30 mouse cellular contexts compared by ENCODE assay signal in genomic region chr16:24258991-24259390, GRCm38 (mm10).
"Had no signal": no experiment of that assay in that cellular context is flagged by ENCODE, and none has a peak within 500 bp of the region (broad histone marks: within the 10 kb centered on the region; RNA-seq: fewer than 3 reads in every experiment).

No protein-coding gene starts in this region.

- H3K27ac ChIP-seq: heart, embryonic 10.5 days; heart, embryonic 13.5 days; heart, embryonic 15.5 days; hindbrain, embryonic 10.5 days; hindbrain, embryonic 12.5 days; hindbrain, embryonic 13.5 days; hindbrain, embryonic 14.5 days; hindbrain, embryonic 15.5 days; hindbrain, postnatal 0 days; intestine, embryonic 15.5 days; kidney, embryonic 15.5 days; kidney, postnatal 0 days; layer of hippocampus, adult 2 months had no signal

- H3K27me3 ChIP-seq: heart, embryonic 12.5 days; heart, embryonic 13.5 days; heart, embryonic 15.5 days; hindbrain, embryonic 12.5 days; hindbrain, embryonic 13.5 days; hindbrain, embryonic 15.5 days; intestine, embryonic 15.5 days; kidney, embryonic 15.5 days had no signal

- H3K4me3 ChIP-seq: heart, embryonic 10.5 days; heart, embryonic 12.5 days; heart, embryonic 13.5 days; heart, embryonic 15.5 days; hindbrain, embryonic 10.5 days; hindbrain, embryonic 12.5 days; hindbrain, embryonic 13.5 days; hindbrain, embryonic 15.5 days; intestine, embryonic 15.5 days; kidney, embryonic 15.5 days; layer of hippocampus, adult 2 months had no signal

- H3K36me3 ChIP-seq: heart, embryonic 10.5 days; heart, embryonic 12.5 days; heart, embryonic 13.5 days; heart, embryonic 15.5 days; hindbrain, embryonic 10.5 days; hindbrain, embryonic 12.5 days; hindbrain, embryonic 13.5 days; hindbrain, embryonic 15.5 days; intestine, embryonic 15.5 days; kidney, embryonic 15.5 days had no signal

- H3K4me1 ChIP-seq: heart, embryonic 10.5 days; heart, embryonic 12.5 days; heart, embryonic 13.5 days; heart, embryonic 15.5 days; hindbrain, embryonic 10.5 days; hindbrain, embryonic 12.5 days; hindbrain, embryonic 13.5 days; hindbrain, embryonic 15.5 days; intestine, embryonic 15.5 days had no signal

- DNase-seq: heart, postnatal 10 days; heart, postnatal 14 days; heart, postnatal 36 days; heart, postnatal 4 days; kidney, adult 11 months; kidney, adult 18-20 months; kidney, adult 2 months; kidney, adult 8-10 months; kidney, adult 9 months; kidney, postnatal 10 days; kidney, postnatal 14 days; kidney, postnatal 25 days; kidney, postnatal 36 days; kidney, postnatal 4 days; layer of hippocampus, adult 9-11 months; layer of hippocampus, postnatal 36 days had no signal

- H3K9me3 ChIP-seq: heart, embryonic 10.5 days; heart, embryonic 12.5 days; heart, embryonic 13.5 days; heart, embryonic 15.5 days; hindbrain, embryonic 10.5 days; hindbrain, embryonic 12.5 days; hindbrain, embryonic 13.5 days; hindbrain, embryonic 15.5 days; intestine, embryonic 15.5 days; kidney, embryonic 15.5 days had no signal
